Mouse (Mus musculus): ENCODE data around the gene Igfbp5.

Gene Igfbp5

DNA sequence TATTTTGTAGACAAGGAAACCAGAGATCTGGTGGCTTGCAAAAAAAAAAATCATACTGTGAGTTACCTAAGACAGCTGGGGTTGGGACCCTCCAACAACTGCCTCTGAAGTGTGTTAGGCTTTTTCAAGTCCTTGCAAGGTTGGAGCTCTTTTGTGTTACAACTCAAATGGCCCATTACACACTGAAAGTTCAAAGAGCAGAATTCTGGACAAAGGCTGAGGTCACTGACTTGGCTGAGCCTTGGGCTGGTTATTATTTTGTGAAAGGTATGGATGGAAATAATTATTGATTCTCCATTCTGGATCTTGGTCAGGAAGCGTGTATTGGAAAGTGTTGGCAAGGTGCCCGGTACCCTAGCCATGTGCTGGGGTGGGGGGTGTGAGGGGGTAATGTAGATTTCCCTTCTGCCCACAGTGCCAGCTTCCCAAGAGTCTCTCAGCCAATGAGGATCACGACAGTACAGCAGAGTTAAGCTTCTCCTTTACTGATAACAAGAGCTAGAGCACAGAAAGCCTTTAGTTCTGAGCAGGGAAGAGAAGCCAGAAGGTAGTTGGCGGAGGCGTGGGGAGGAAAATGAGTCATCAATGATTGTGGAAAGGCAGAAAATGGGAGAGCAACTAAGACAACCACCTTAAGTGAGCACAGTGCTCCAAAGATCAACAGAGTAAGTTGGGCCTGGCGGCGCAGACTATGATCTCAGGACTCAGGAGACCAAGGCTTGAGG lies 64.6 kb downstream of the Igfbp5 start:
- DNase-seq (ENCODE audit: low spot score), result no peak

DNA sequence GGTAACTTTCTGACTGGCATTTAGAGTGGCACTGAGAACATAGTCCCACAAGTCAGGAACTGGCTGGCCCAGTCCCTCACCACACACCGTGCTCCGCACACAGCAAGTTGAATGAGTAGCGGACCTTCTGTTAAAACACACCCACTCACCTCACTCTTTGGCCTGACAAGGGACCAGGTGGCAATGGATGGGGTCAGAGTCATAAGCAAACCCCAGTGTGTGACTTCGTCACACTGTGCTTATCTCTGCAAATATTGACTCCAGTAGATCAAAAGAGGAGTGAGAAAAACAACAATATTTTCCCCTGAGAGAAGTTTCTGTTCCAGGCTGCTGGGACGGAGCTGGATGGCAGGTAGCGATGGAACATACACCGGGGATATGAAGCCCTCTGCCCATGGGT lies 65.4 kb downstream of the Igfbp5 start:
- no peak for DNase-seq (ENCODE audit: low spot score)
